Mouse (Mus musculus): Measurements from ENCODE around the gene Scgb2b27. TPM values are rescaled to one million over a fixed set of nuclear protein-coding genes. Genes with fewer than 3 reads are reported as not detected.
"Not testable (repeated sequence)": the region's sequence is repeated elsewhere in the genome, so short reads cannot be mapped to it uniquely, and the experiment has no call there.

The Scgb2b27 gene
- not detected for total RNA-seq (2021)

DNA sequence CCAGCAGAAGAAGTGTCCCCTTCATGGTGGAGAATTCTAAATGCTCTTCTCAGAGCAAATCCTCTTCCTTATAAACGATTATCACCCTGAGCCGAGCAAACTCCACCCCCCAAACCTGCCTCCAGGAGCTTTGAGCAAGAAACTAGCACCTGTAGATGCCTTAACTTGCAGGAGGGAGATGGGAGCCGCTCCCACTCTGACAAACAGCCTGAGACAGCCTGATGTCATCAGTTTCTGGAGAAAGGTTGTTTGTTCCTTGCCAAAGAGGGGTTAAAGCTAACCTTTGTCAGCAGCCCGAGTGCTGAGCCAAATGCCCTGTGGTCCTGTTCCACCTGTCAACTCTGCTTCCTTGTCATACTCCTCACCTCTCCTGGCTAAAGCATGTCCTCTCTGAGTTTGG, at the start of gene Scgb2b27:
TSS of gene Scgb2b27 (minus strand) at position 101 of the 400 bp plus-strand sequence.
- no peak for DNase-seq

DNA sequence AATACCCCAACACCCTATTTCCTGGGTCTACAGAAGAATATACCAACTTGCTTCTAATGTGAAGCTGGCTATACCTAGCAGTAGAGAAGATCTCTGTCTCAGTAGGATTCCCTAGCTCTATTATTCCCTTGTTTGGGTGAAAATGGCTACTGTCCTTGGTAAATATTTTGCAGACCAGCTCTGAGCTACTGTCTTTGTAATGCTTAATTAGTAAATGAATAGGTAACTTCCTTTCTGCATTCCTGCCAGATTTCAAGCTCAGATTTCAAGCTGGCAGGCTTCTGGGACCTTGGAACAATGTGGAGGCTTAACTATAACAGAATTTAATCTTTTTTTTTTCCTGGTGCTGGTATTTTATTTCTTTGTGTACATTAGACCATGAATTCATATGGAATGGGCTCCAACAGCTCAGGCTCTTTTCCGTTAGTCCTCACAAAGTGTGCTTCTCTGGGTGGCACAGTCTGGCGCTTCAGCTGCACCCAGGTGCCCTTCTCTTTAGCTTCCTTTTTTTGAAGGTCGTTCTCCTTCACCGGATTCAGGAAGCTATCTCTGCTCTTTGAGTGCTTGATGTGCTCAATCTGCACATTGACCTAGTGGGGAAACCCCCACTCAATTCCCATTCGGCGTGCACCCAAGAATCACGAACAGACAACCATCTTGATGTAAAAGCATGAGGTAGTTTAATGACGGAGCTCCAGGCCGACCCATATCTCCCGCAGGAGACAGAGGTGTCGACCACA, 22.5 kb upstream of the Scgb2b27 start:
- DNase-seq = not testable (repeated sequence)

- DNase-seq = not testable (repeated sequence)
Measured at GRCm38 (mm10) chr7:34034579-34034978, 20.8 kb upstream of the Scgb2b27 start.

- DNase-seq = no peak
Measured at GRCm38 (mm10) chr7:34030026-34030425, 16.3 kb upstream of the Scgb2b27 start.

- not testable (repeated sequence) for DNase-seq
Measured at GRCm38 (mm10) chr7:34027202-34027601, 13.5 kb upstream of the Scgb2b27 start.

GRCm38 (mm10) chr7:34025641-34026040, 11.9 kb upstream of the Scgb2b27 start:
- no peak for DNase-seq

GRCm38 (mm10) chr7:34021183-34021582, 7.4 kb upstream of the Scgb2b27 start, which contains the start of gene Scgb1b27:
Scgb1b27 (plus strand) TSS chr7:34021483.
- not testable (repeated sequence) for DNase-seq

GRCm38 (mm10) chr7:33982281-33982680, 31.5 kb downstream of the Scgb2b27 start:
- DNase-seq = not testable (repeated sequence)

Other genes starting within 250 kb of the Scgb2b27 start
- gene Scgb2b26, start 68.9 kb downstream of the Scgb2b27 start, total RNA-seq (2021) = not detected
- gene Scgb1b27, start 7.5 kb upstream of the Scgb2b27 start, total RNA-seq (2021) = not detected
- not detected for gene Scgb1b30, start 81.5 kb upstream of the Scgb2b27 start, total RNA-seq (2021)
- 10 to 100 TPM; 10.2 to 13.6 TPM for gene Wtip, start 119.3 kb upstream of the Scgb2b27 start, total RNA-seq (2021)
- gene Uba2, start 155.7 kb upstream of the Scgb2b27 start, total RNA-seq (2021) = 10 to 100 TPM; 88.9 to 90.0 TPM
- 10 to 100 TPM; 21.1 to 25.1 TPM for gene Pdcd2l, start 182.7 kb upstream of the Scgb2b27 start, total RNA-seq (2021)
- gene Gpi1, start 216.4 kb upstream of the Scgb2b27 start, total RNA-seq (2021) = 100 to 1,000 TPM; 784 to 785 TPM
- gene Gm6096, start 237.1 kb upstream of the Scgb2b27 start, total RNA-seq (2021) = not detected

All from layer of hippocampus, postnatal 36 days (tissue).